Mouse (Mus musculus): ENCODE data around the gene Xlr5c. TPM values are rescaled to one million over a fixed set of nuclear protein-coding genes. Genes with fewer than 3 reads are reported as not detected.
"Not testable (repeated sequence)": the region's sequence is repeated elsewhere in the genome, so short reads cannot be mapped to it uniquely, and the experiment has no call there.

The Xlr5c gene
- polyA plus RNA-seq (2015; fragmentation: Nextera tagmentation; extraction: Ambion mirVana): not detected in 2 replicates

- not testable (repeated sequence) for H3K4me1 ChIP-seq; H3K4me2 ChIP-seq; H3K4me3 ChIP-seq (replicated peaks); H3K27me3 ChIP-seq (replicated peaks); H3K36me3 ChIP-seq; H3K9ac ChIP-seq; H3K9me3 ChIP-seq; H3K27ac ChIP-seq; ATAC-seq (ENCODE audit: insufficient read depth, low FRiP score, low read depth)
- 90% methylated on average over 16 of the region's 17 CpGs for WGBS
These were observed at the start of gene Xlr5c, which contains the start of gene Xlr5a for GRCm38 (mm10) chrX:73292876-73293275. TSS of gene Xlr5c (minus strand) at chrX:73292976. TSS of gene Xlr5a (minus strand) at chrX:73292976.

- peak within 1 kb of the TSS; percentile 68 for H3K27ac ChIP-seq
- peak; percentile 96 for ATAC-seq (ENCODE audit: insufficient read depth, low FRiP score, low read depth)
- no peaks in the 10 kb centered on the region for H3K36me3 ChIP-seq
- peak within 1 kb of the TSS; percentile 51 for H3K4me2 ChIP-seq
- WGBS: 18% methylated on average over 35 of the region's 37 CpGs
- no peaks in the 10 kb centered on the region for H3K4me1 ChIP-seq
- H3K4me3 ChIP-seq (replicated peaks): peak within 1 kb of the TSS; percentile 61
- no peaks in the 10 kb centered on the region for H3K9me3 ChIP-seq
- H3K9ac ChIP-seq: peak within 1 kb of the TSS; percentile 58
- H3K27me3 ChIP-seq (replicated peaks): no peaks in the 10 kb centered on the region
These were observed 49.7 kb upstream of the Xlr5c start, which contains the start of gene Zfp275 for GRCm38 (mm10) chrX:73342483-73342895. TSS of gene Zfp275 (plus strand) at chrX:73342621.

- no peak for ATAC-seq (ENCODE audit: insufficient read depth, low FRiP score, low read depth)
- Histone ChIP-seq H3K27me3 (replicated peaks) (no peaks in the 10 kb centered on the region), H3K4me2 (peak overlapping the region; percentile 51), H3K9me3 (no peaks in the 10 kb centered on the region), H3K4me1 (no peaks in the 10 kb centered on the region), H3K9ac (no peak overlapping the region), H3K4me3 (replicated peaks) (peak overlapping the region; percentile 61), H3K27ac (no peak overlapping the region), H3K36me3 (no peaks in the 10 kb centered on the region)
- 32% methylated on average over 3 of the region's 3 CpGs for WGBS
These were observed 49.3 kb upstream of the Xlr5c start for GRCm38 (mm10) chrX:73342068-73342467.

GRCm38 (mm10) chrX:73341473-73341872, 48.7 kb upstream of the Xlr5c start:
- no peaks in the 10 kb centered on the region for H3K4me1 ChIP-seq
- 53% methylated on average over 1 of the region's 1 CpGs for WGBS
- H3K9ac ChIP-seq: no peak overlapping the region
- no peaks in the 10 kb centered on the region for H3K27me3 ChIP-seq (replicated peaks)
- H3K36me3 ChIP-seq: no peaks in the 10 kb centered on the region
- H3K9me3 ChIP-seq: no peaks in the 10 kb centered on the region
- H3K4me3 ChIP-seq (replicated peaks): no peak overlapping the region
- no peak for ATAC-seq (ENCODE audit: insufficient read depth, low FRiP score, low read depth)
- no peak overlapping the region for H3K4me2 ChIP-seq
- H3K27ac ChIP-seq: no peak overlapping the region

GRCm38 (mm10) chrX:73336740-73337139, 44.0 kb upstream of the Xlr5c start, which contains the start of gene Gm45015:
TSS of gene Gm45015 (minus strand) at chrX:73336840.
- H3K36me3 ChIP-seq: no peaks in the 10 kb centered on the region
- H3K4me2 ChIP-seq: no peak within 1 kb of the TSS
- no peaks in the 10 kb centered on the region for H3K9me3 ChIP-seq
- no peaks in the 10 kb centered on the region for H3K4me1 ChIP-seq
- no peak within 1 kb of the TSS for H3K4me3 ChIP-seq (replicated peaks)
- no peak for ATAC-seq (ENCODE audit: insufficient read depth, low FRiP score, low read depth)
- H3K27ac ChIP-seq: no peak within 1 kb of the TSS
- no peak within 1 kb of the TSS for H3K9ac ChIP-seq
- no peaks in the 10 kb centered on the region for H3K27me3 ChIP-seq (replicated peaks)
- 87% methylated on average over 4 of the region's 4 CpGs for WGBS

- Histone ChIP-seq H3K4me3 (replicated peaks) (no peak overlapping the region), H3K27me3 (replicated peaks) (no peaks in the 10 kb centered on the region), H3K36me3 (no peaks in the 10 kb centered on the region), H3K4me1 (no peaks in the 10 kb centered on the region), H3K9me3 (no peaks in the 10 kb centered on the region), H3K4me2 (no peak overlapping the region), H3K9ac (no peak overlapping the region), H3K27ac (no peak overlapping the region)
- no peak for ATAC-seq (ENCODE audit: insufficient read depth, low FRiP score, low read depth)
These were observed 40.8 kb upstream of the Xlr5c start for GRCm38 (mm10) chrX:73333548-73333947.

- H3K27ac ChIP-seq: no peak overlapping the region
- H3K4me2 ChIP-seq: no peak overlapping the region
- H3K4me1 ChIP-seq: no peaks in the 10 kb centered on the region
- no peak overlapping the region for H3K9ac ChIP-seq
- H3K4me3 ChIP-seq (replicated peaks): no peak overlapping the region
- H3K27me3 ChIP-seq (replicated peaks): no peaks in the 10 kb centered on the region
- H3K9me3 ChIP-seq: no peaks in the 10 kb centered on the region
- no peak for ATAC-seq (ENCODE audit: insufficient read depth, low FRiP score, low read depth)
- WGBS: 65% methylated on average over 2 of the region's 2 CpGs
- H3K36me3 ChIP-seq: no peaks in the 10 kb centered on the region
These were observed 34.4 kb upstream of the Xlr5c start for GRCm38 (mm10) chrX:73327215-73327614.

- no peaks in the 10 kb centered on the region for H3K4me1 ChIP-seq
- H3K4me2 ChIP-seq: no peak overlapping the region
- no peak overlapping the region for H3K27ac ChIP-seq
- no peak overlapping the region for H3K9ac ChIP-seq
- H3K36me3 ChIP-seq: no peaks in the 10 kb centered on the region
- no peak for ATAC-seq (ENCODE audit: insufficient read depth, low FRiP score, low read depth)
- H3K27me3 ChIP-seq (replicated peaks): no peaks in the 10 kb centered on the region
- whole genome bisulfite sequencing: 64% methylated on average over 3 of the region's 3 CpGs
- H3K4me3 ChIP-seq (replicated peaks): no peak overlapping the region
- H3K9me3 ChIP-seq: no peaks in the 10 kb centered on the region
These were observed 28.3 kb upstream of the Xlr5c start for GRCm38 (mm10) chrX:73321029-73321428.

- Histone ChIP-seq H3K36me3 (no peaks in the 10 kb centered on the region), H3K27ac (no peak overlapping the region), H3K9ac (no peak overlapping the region), H3K4me1 (no peaks in the 10 kb centered on the region), H3K27me3 (replicated peaks) (no peaks in the 10 kb centered on the region), H3K9me3 (no peaks in the 10 kb centered on the region), H3K4me2 (no peak overlapping the region), H3K4me3 (replicated peaks) (no peak overlapping the region)
- ATAC-seq (ENCODE audit: insufficient read depth, low FRiP score, low read depth): no peak
- 43% methylated on average over 3 of the region's 3 CpGs for WGBS
These were observed 19.7 kb upstream of the Xlr5c start for GRCm38 (mm10) chrX:73312522-73312921.

- 51% methylated on average over 9 of the region's 10 CpGs for WGBS
- not testable (repeated sequence) for H3K36me3 ChIP-seq; H3K4me3 ChIP-seq (replicated peaks); ATAC-seq (ENCODE audit: insufficient read depth, low FRiP score, low read depth); H3K27ac ChIP-seq; H3K4me2 ChIP-seq; H3K27me3 ChIP-seq (replicated peaks); H3K9ac ChIP-seq; H3K9me3 ChIP-seq; H3K4me1 ChIP-seq
These were observed 3.0 kb upstream of the Xlr5c start for GRCm38 (mm10) chrX:73295745-73296144.

- H3K27ac ChIP-seq; H3K4me1 ChIP-seq; ATAC-seq (ENCODE audit: insufficient read depth, low FRiP score, low read depth): not testable (repeated sequence)
These were observed 27.5 kb downstream of the Xlr5c start, which contains the start of gene Xlr3c for GRCm38 (mm10) chrX:73265270-73265669. TSS of gene Xlr3c (minus strand) at chrX:73265390.

GRCm38 (mm10) chrX:73262428-73262827, 30.3 kb downstream of the Xlr5c start:
- WGBS: 96% methylated on average over 1 of the region's 2 CpGs
- H3K27ac ChIP-seq; ATAC-seq (ENCODE audit: insufficient read depth, low FRiP score, low read depth); H3K4me2 ChIP-seq; H3K27me3 ChIP-seq (replicated peaks); H3K9me3 ChIP-seq; H3K4me3 ChIP-seq (replicated peaks); H3K36me3 ChIP-seq; H3K9ac ChIP-seq; H3K4me1 ChIP-seq: not testable (repeated sequence)

More at GRCm38 (mm10) chrX:73265270-73265669, 27.5 kb downstream of the Xlr5c start, which contains the start of gene Xlr3c:
- not testable (repeated sequence) for H3K9me3 ChIP-seq; H3K36me3 ChIP-seq; H3K9ac ChIP-seq; H3K27me3 ChIP-seq (replicated peaks); H3K4me2 ChIP-seq; H3K4me3 ChIP-seq (replicated peaks)
- 87% methylated on average over 14 of the region's 14 CpGs for WGBS

GRCm38 (mm10) chrX:73242821-73243325, 49.9 kb downstream of the Xlr5c start, which contains the start of gene Xlr4c:
TSS of gene Xlr4c (minus strand) at chrX:73243130.
- H3K36me3 ChIP-seq; ATAC-seq (ENCODE audit: insufficient read depth, low FRiP score, low read depth); H3K4me2 ChIP-seq; H3K27ac ChIP-seq; H3K9me3 ChIP-seq; H3K4me3 ChIP-seq (replicated peaks); H3K27me3 ChIP-seq (replicated peaks); H3K4me1 ChIP-seq; H3K9ac ChIP-seq: not testable (repeated sequence)
- 81% methylated on average over 14 of the region's 14 CpGs for WGBS
